Mouse (Mus musculus) stomach, postnatal 0 days (tissue): ENCODE data around the gene Pwp2.

Source experiments
- CTCF ChIP-seq: IDR thresholded peaks from 2 replicates; pipeline ENCODE4 v1.5.1; 2016; ENCODE audit warnings: antibody characterized with exemption, low read depth, mild to moderate bottlenecking, moderate library complexity
- EP300 ChIP-seq: optimal IDR thresholded peaks from 2 replicates; pipeline ENCODE3; 2016; ENCODE audit warnings: antibody characterized with exemption

GRCm38 (mm10) chr10:78192933-78193332 lies 8.0 kb upstream of the Pwp2 start:
- TF ChIP-seq CTCF (no peak), EP300 (no peak)
